Mouse (Mus musculus): ENCODE data around the gene Rcor3. TPM values are rescaled to one million over a fixed set of nuclear protein-coding genes. Genes with fewer than 3 reads are reported as not detected.
A peak's percentile ranks its signal among the peaks of the same experiment; 100 is the strongest.

Gene Rcor3
- total and polyA plus RNA-seq, 2 experiments from 2014 or later = 30.7 to 48.0 TPM

DNA sequence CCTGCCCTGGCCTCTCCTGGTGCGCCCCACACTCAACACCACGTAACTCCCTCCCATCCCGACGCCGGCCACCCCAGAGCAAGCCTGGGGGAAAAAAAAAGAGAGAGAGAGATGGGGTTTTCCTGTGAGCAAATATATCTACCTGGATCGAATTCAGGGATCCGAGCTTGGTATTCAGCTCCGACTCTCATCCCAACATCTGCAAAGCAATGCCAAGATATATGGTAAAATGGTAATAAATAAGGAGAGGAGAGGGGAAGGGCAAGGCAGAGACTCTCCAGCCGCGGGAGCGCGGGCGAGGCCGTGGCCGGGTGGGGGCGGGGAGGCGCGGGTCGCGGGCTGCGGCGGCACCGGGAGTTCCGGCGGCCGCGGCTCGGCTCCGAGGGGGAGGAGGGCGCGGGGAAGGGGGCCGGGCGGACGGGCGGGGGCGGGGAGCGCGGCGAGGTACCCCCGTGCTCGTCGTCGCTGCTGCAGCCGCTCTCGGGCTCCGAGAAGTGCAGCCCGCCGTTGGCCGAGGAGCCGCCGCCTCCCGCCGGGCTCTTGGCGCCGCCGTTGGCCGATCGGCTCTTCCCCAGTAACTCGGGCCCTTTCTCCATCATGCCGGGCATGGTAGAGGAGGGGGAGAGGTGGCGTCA, 454 bp downstream of the Rcor3 start:
- 0% methylated on average over 37 of the region's 61 CpGs for whole genome bisulfite sequencing
- Histone ChIP-seq H3K9me3 (ENCODE audit: low read length) (no peaks in the 10 kb centered on the region), H3K4me2 (ENCODE audit: low read depth) (peak overlapping the region; percentile 96), H3K27me3 (ENCODE audit: insufficient read depth, low read length) (no peaks in the 10 kb centered on the region), H3K9ac (peak overlapping the region; percentile 97), H3K4me3 (ENCODE audit: low read depth, low read length) (peak overlapping the region; percentile 92), H3K36me3 (ENCODE audit: insufficient read depth) (no peaks in the 10 kb centered on the region), H3K4me1 (ENCODE audit: insufficient read depth) (peaks cover 7% of the 10 kb centered on the region), H3K27ac (ENCODE audit: low read depth, low read length) (peak overlapping the region; percentile 98)
- DNase-seq = no peak
- ATAC-seq = peak; percentile 30
- no peak for TF ChIP-seq CTCF (IDR thresholded peaks at IDR 0.05; ENCODE audit: low read depth)

DNA sequence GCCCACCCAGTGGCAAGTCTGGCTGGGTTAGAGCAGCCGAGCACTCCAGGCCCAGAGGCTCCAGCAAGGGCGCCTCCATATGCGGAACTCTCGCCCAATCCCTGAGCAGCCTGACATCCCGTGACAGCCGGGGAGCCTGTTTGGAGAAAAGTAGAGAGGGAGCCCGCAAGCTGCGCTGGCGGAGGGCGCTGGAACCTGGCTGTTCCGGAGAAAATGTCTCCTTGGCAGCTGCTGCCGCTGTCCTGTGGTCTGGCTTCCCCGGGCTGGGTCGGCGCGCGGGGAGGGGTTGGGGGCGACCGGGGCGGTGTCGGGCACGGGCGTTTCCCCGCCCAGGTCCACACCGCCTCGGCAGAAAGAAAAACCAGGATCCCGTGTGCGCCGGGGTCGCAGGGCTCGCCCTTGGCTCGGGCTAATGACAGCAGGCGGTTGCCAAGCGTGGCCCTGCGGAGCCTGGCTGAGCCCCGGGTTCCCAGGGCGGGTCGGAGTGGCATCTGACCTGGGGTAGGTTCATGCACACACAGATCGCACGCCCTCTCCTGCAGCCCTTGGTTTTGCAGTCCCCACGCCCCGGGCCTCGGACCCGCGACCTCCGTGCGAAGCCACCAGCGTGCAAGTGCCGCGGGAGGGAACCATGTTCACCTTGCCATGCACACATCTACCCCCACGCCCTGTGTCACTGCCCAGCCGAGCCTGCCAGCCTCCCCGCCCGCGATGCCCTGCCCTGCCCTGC, 1.1 kb downstream of the Rcor3 start:
- Histone ChIP-seq H3K36me3 (ENCODE audit: insufficient read depth) (no peaks in the 10 kb centered on the region), H3K27me3 (ENCODE audit: insufficient read depth, low read length) (no peaks in the 10 kb centered on the region), H3K4me1 (ENCODE audit: insufficient read depth) (peaks cover 7% of the 10 kb centered on the region), H3K4me2 (ENCODE audit: low read depth) (peak overlapping the region; percentile 96), H3K9ac (peak overlapping the region; percentile 97), H3K9me3 (ENCODE audit: low read length) (no peaks in the 10 kb centered on the region), H3K4me3 (ENCODE audit: low read depth, low read length) (peak overlapping the region; percentile 92), H3K27ac (ENCODE audit: low read depth, low read length) (peak overlapping the region; percentile 98)
- TF ChIP-seq CTCF (IDR thresholded peaks at IDR 0.05; ENCODE audit: low read depth) = peak; percentile 22; the same call in 1 of the 2 replicates
- 4% methylated on average over 55 of the region's 55 CpGs for WGBS
- DNase-seq (peak; percentile 87), ATAC-seq (peak; percentile 88)

GRCm38 (mm10) chr1:192130202-192130601, 7.7 kb downstream of the Rcor3 start:
- Histone ChIP-seq H3K4me2 (ENCODE audit: low read depth) (no peak overlapping the region), H3K9me3 (ENCODE audit: low read length) (no peaks in the 10 kb centered on the region), H3K4me3 (ENCODE audit: low read depth, low read length) (no peak overlapping the region), H3K27ac (ENCODE audit: low read depth, low read length) (no peak overlapping the region), H3K36me3 (ENCODE audit: insufficient read depth) (peaks cover 8% of the 10 kb centered on the region; the same call in 1 of the 2 replicates), H3K9ac (no peak overlapping the region), H3K27me3 (ENCODE audit: insufficient read depth, low read length) (no peaks in the 10 kb centered on the region), H3K4me1 (ENCODE audit: insufficient read depth) (no peaks in the 10 kb centered on the region)
- no peak for TF ChIP-seq CTCF (IDR thresholded peaks at IDR 0.05; ENCODE audit: low read depth)
- WGBS = 92% methylated on average over 1 of the region's 1 CpGs
- DNase-seq = no peak
- ATAC-seq = no peak

DNA sequence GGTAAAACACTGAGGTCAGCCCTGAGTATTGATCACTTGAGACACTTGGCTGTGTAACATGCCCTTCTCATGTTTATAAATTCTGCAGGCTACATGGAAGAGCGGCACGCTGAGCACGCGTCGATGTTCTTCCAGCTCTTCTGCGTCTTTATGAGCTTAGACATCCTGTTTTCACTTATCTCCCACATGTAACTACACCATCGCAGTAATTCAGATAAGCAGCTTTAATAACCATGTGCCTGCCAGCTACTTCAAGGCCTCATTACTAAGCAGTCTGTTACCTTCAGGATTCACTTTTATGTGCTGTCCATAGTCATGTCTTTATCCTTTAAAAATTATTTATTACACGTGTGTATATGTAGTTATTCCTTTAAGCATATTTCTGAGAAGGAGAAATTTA, 9.5 kb downstream of the Rcor3 start:
- Histone ChIP-seq H3K9ac (no peak overlapping the region), H3K4me1 (ENCODE audit: insufficient read depth) (no peaks in the 10 kb centered on the region), H3K9me3 (ENCODE audit: low read length) (no peaks in the 10 kb centered on the region), H3K4me2 (ENCODE audit: low read depth) (no peak overlapping the region), H3K27me3 (ENCODE audit: insufficient read depth, low read length) (no peaks in the 10 kb centered on the region), H3K27ac (ENCODE audit: low read depth, low read length) (no peak overlapping the region), H3K4me3 (ENCODE audit: low read depth, low read length) (no peak overlapping the region), H3K36me3 (ENCODE audit: insufficient read depth) (peaks cover 26% of the 10 kb centered on the region)
- ATAC-seq (no peak), DNase-seq (no peak)
- no peak for TF ChIP-seq CTCF (IDR thresholded peaks at IDR 0.05; ENCODE audit: low read depth)
- 96% methylated on average over 8 of the region's 8 CpGs for WGBS

DNA sequence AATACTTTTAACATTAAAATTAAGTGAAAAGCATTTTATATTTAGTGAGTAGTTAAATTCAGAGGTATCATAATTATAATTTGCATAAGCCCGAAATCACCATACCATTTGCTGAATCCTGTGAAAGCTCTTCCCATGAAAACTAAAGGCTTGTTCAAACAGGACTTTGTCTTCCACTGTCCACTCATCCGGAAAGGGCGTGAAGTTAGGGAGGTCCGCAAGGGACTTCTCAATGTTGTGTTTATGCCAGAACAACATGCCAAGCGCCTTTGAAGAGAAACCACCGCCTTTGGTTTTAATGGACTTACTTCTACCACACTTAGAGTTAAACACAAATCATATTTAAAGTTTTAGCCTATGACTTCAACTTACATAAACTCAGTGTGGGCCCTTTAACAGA, 12.1 kb downstream of the Rcor3 start:
- no peak overlapping the region for H3K9ac ChIP-seq
- no peak overlapping the region for H3K4me2 ChIP-seq (ENCODE audit: low read depth)
- no peaks in the 10 kb centered on the region for H3K9me3 ChIP-seq (ENCODE audit: low read length)
- no peaks in the 10 kb centered on the region for H3K27me3 ChIP-seq (ENCODE audit: insufficient read depth, low read length)
- DNase-seq (no peak), ATAC-seq (no peak)
- no peak for TF ChIP-seq CTCF (IDR thresholded peaks at IDR 0.05; ENCODE audit: low read depth)
- no peaks in the 10 kb centered on the region for H3K4me1 ChIP-seq (ENCODE audit: insufficient read depth)
- no peak overlapping the region for H3K4me3 ChIP-seq (ENCODE audit: low read depth, low read length)
- WGBS = 90% methylated on average over 6 of the region's 6 CpGs
- peaks cover 46% of the 10 kb centered on the region for H3K36me3 ChIP-seq (ENCODE audit: insufficient read depth)
- no peak overlapping the region for H3K27ac ChIP-seq (ENCODE audit: low read depth, low read length)

DNA sequence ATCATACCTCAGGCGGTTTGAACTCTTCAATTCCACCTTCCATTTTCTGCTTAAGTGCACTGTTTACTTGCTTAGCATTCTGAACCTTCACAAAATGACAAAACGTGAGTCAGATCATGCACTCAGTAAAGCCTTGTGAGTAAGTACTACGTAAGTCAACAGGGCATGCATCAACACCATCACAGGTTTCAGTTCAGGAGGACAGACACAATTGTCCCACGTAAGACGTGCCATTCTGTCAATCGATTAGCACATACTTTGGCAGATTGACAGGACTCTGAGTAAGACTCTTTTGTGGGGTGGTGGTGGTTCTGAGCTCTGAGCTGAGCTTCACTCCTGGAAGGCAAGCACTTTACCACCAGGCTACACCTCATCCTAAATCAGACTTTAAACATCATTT, 21.6 kb downstream of the Rcor3 start:
- no peak for TF ChIP-seq CTCF (IDR thresholded peaks at IDR 0.05; ENCODE audit: low read depth)
- no peak overlapping the region for H3K27ac ChIP-seq (ENCODE audit: low read depth, low read length)
- H3K9me3 ChIP-seq (ENCODE audit: low read length) = no peaks in the 10 kb centered on the region
- H3K4me2 ChIP-seq (ENCODE audit: low read depth) = no peak overlapping the region
- H3K4me1 ChIP-seq (ENCODE audit: insufficient read depth) = no peaks in the 10 kb centered on the region
- no peak for DNase-seq
- H3K36me3 ChIP-seq (ENCODE audit: insufficient read depth) = peaks cover 60% of the 10 kb centered on the region
- H3K27me3 ChIP-seq (ENCODE audit: insufficient read depth, low read length) = no peaks in the 10 kb centered on the region
- WGBS = 76% methylated on average over 6 of the region's 6 CpGs
- no peak for ATAC-seq
- no peak overlapping the region for H3K4me3 ChIP-seq (ENCODE audit: low read depth, low read length)
- H3K9ac ChIP-seq = no peak overlapping the region

DNA sequence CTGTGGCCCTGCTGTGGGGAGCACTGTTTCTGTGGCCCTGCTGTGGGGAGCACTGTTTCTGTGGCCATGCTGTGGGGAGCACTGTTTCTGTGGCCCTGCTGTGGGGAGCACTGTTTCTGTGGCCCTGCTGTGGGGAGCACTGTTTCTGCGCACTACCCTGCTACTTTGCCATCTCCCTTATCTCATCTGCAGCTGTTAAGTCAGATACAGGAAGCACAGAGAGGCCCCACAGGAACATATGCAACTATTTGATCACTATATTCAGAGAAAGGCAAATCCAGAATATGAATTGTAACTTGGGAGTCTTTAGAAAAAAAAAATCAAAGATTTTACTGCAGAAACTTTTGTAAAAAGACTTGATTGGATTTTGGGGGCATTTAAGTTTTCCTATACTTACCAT, 22.5 kb downstream of the Rcor3 start:
- no peak for TF ChIP-seq CTCF (IDR thresholded peaks at IDR 0.05; ENCODE audit: low read depth)
- Histone ChIP-seq H3K9me3 (ENCODE audit: low read length) (no peaks in the 10 kb centered on the region), H3K4me3 (ENCODE audit: low read depth, low read length) (no peak overlapping the region), H3K36me3 (ENCODE audit: insufficient read depth) (peaks cover 56% of the 10 kb centered on the region), H3K9ac (no peak overlapping the region), H3K4me1 (ENCODE audit: insufficient read depth) (no peaks in the 10 kb centered on the region), H3K27me3 (ENCODE audit: insufficient read depth, low read length) (no peaks in the 10 kb centered on the region), H3K27ac (ENCODE audit: low read depth, low read length) (no peak overlapping the region), H3K4me2 (ENCODE audit: low read depth) (no peak overlapping the region)
- 96% methylated on average over 1 of the region's 1 CpGs for WGBS
- DNase-seq (no peak), ATAC-seq (no peak)
